Mouse (Mus musculus) lung, postnatal 0 days (tissue): Measurements from ENCODE around the gene Tnfrsf21. TPM values are rescaled to one million over a fixed set of nuclear protein-coding genes. Genes with fewer than 3 reads are reported as not detected.

Experiments used
- ATAC-seq: fragments of 200-750 bp; cut with Nextera tagmentation; 2 replicates; pipeline ENCODE4 v1.8.0; 2017; ENCODE audit warnings: moderate library complexity
- DNase-seq: peaks from one replicate; pipeline ENCODE4 v3.0.0-alpha.2; 2016; ENCODE audit warnings: low spot score
- H3K27ac ChIP-seq: fragments of 300-500 bp; sonication (generic); 2 replicates; pipeline ENCODE4 v1.5.1; 2014; ENCODE audit warnings: antibody characterized with exemption, mild to moderate bottlenecking, low read length, mixed read lengths
- H3K27me3 ChIP-seq: fragments of 300-500 bp; sonication (generic); replicated peaks from 2 replicates; pipeline ENCODE4 v1.6.1; 2014; ENCODE audit warnings: low read length, mixed read lengths; ENCODE audit not compliant: insufficient read depth
- H3K36me3 ChIP-seq: fragments of 300-500 bp; sonication (generic); 2 replicates; pipeline ENCODE4 v1.6.1; 2014; ENCODE audit warnings: low read length, mixed read lengths; ENCODE audit not compliant: insufficient read depth
- H3K4me1 ChIP-seq: fragments of 300-500 bp; sonication (generic); 2 replicates; pipeline ENCODE4 v1.6.1; 2014; ENCODE audit warnings: antibody characterized with exemption, low read depth, low read length, mixed read lengths; ENCODE audit not compliant: insufficient read depth
- H3K4me2 ChIP-seq: fragments of 300-500 bp; sonication (generic); replicated peaks from 2 replicates; pipeline ENCODE4 v1.6.1; 2014; ENCODE audit warnings: low read depth, mild to moderate bottlenecking, low read length, moderate library complexity, mixed read lengths
- H3K4me3 ChIP-seq: fragments of 300-500 bp; sonication (generic); 2 replicates; pipeline ENCODE4 v1.5.1; 2014; ENCODE audit warnings: low read depth, low read length
- H3K9ac ChIP-seq: fragments of 300-500 bp; sonication (generic); replicated peaks from 2 replicates; pipeline ENCODE4 v1.6.1; 2014; ENCODE audit warnings: low read depth, mild to moderate bottlenecking
- H3K9me3 ChIP-seq: fragments of 300-500 bp; sonication (generic); 2 replicates; pipeline ENCODE4 v1.6.1; 2016; ENCODE audit warnings: low read length, mixed read lengths
- CTCF ChIP-seq: IDR thresholded peaks from 2 replicates; pipeline ENCODE4 v1.5.1; 2016; ENCODE audit warnings: antibody characterized with exemption, mild to moderate bottlenecking
- EP300 ChIP-seq: IDR thresholded peaks from 2 replicates; pipeline ENCODE4 v1.6.1; 2016; ENCODE audit warnings: antibody characterized with exemption, mild to moderate bottlenecking, control low read depth
- WGBS: fragments of 180-500 bp; shearing (Covaris S2); extraction: QIAGEN DNeasy Blood & Tissue Kit; methylation state at CpG from one replicate; pipeline ENCODE4 v1.1.7; 2014; 5-methylcytosine and 5-hydroxymethylcytosine counted together
- polyA plus RNA-seq: library from polyadenylated mRNA; unstranded; fragments of >200 nt; fragmentation: Nextera tagmentation; extraction: Ambion mirVana; gene quantifications from 2 replicates; pipeline ENCODE4 v1.2.1, GENCODE M21; 2015

The Tnfrsf21 gene
- polyA plus RNA-seq, 1 experiment from 2014 or later: 40.2 TPM

DNA sequence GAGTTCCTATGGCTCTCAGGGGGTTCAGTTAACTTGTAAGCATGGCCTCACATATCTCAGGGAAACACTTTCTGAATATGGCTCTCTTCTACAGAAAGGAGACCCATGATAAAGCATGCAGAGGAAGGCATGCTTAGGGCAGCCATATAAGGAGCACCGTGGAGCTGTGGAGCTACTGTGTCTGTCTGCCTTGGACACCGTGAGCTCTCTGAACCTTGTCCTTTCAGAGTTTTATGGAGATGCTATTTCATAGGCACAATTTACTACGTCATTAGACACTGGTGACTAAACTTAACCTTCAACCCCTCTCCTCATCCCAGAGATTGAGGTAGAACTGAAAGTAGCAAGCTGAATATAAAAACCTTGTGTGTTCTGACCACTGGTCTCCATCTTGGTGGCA is 13.2 kb downstream of the Tnfrsf21 start:
- TF ChIP-seq EP300 (no peak), CTCF (no peak)
- Histone ChIP-seq H3K4me1 (no peaks in the 10 kb centered on the region; the same call in 1 of the 2 replicates), H3K27ac (no peak overlapping the region), H3K4me3 (no peak overlapping the region), H3K36me3 (no peaks in the 10 kb centered on the region), H3K9me3 (no peaks in the 10 kb centered on the region), H3K4me2 (no peak overlapping the region), H3K27me3 (no peaks in the 10 kb centered on the region), H3K9ac (no peak overlapping the region)
- DNase-seq (no peak), ATAC-seq (no peak)
- 91% methylated on average over 3 of the region's 3 CpGs for WGBS

DNA sequence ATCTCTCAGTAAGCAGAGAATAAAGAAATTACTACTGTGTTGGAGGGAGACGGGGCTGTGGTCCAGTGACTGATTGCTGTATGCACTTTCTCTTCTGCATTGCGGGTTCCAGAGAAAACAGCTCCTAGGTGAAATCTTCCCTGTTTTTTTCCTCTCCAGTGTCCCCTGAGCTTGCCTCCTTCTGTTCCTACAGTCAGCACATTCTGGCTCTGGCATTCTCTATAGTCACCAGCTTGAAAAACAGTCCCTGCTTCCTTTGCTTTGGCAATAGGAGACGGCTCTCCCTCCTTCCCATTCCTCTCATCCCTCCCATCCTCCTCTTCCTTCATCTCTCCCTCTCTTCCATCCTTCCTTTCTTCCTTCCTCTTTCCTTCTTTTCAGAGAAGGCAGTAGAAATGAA is 13.9 kb downstream of the Tnfrsf21 start:
- Histone ChIP-seq H3K36me3 (no peaks in the 10 kb centered on the region), H3K9me3 (no peaks in the 10 kb centered on the region), H3K27me3 (no peaks in the 10 kb centered on the region), H3K4me3 (no peak overlapping the region), H3K4me1 (no peaks in the 10 kb centered on the region), H3K9ac (no peak overlapping the region), H3K4me2 (no peak overlapping the region), H3K27ac (no peak overlapping the region)
- DNase-seq (no peak), ATAC-seq (no peak)
- 79% methylated on average over 3 of the region's 3 CpGs for WGBS
- TF ChIP-seq EP300: no peak
- TF ChIP-seq CTCF: no peak

DNA sequence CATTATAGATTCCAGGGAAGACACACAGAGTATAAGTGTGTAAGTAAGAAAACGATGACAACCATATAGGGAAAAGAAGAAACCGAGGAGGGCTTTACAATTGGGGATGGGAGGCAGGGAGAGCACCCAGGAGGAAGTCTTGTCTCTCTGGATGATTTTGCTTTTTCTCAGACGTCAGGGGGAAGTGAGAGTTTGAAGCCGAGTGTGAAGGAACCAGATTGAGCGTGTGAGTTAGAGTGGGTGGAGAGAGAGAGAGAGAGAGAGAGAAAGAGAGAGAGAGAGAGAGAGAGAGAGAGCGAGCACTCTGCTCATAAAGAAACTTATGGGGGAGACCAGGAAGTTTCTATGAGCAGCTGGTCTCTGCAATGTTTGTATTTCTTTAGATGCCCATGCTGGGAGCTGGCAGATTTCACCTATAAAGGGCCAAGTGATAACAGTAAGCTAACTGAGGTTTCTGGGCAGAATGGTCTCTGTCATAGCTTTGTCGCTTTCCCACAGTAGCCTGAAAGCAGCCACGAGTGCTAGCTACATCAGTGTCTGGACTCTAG is 16.2 kb downstream of the Tnfrsf21 start:
- WGBS: 55% methylated on average over 8 of the region's 8 CpGs
- no peak for ATAC-seq
- 0 out of 2 replicates have a peak, but pooled peaks cover 3% of the 10 kb centered on the region for H3K4me1 ChIP-seq
- H3K9ac ChIP-seq: no peak overlapping the region
- TF ChIP-seq CTCF (no peak), EP300 (no peak)
- H3K36me3 ChIP-seq: no peaks in the 10 kb centered on the region
- no peak overlapping the region for H3K4me2 ChIP-seq
- H3K4me3 ChIP-seq: no peak overlapping the region
- no peaks in the 10 kb centered on the region for H3K9me3 ChIP-seq
- H3K27ac ChIP-seq: no peak overlapping the region
- H3K27me3 ChIP-seq: no peaks in the 10 kb centered on the region
- peak; percentile 44 for DNase-seq

GRCm38 (mm10) chr17:43035386-43035785 is 19.0 kb downstream of the Tnfrsf21 start:
- TF ChIP-seq EP300: no peak
- TF ChIP-seq CTCF: no peak
- no peaks in the 10 kb centered on the region for H3K36me3 ChIP-seq
- no peak overlapping the region; the same call in 1 of the 2 replicates for H3K27ac ChIP-seq
- ATAC-seq: no peak
- H3K4me1 ChIP-seq: 0 out of 2 replicates have a peak, but pooled peaks cover 3% of the 10 kb centered on the region
- no peak overlapping the region for H3K9ac ChIP-seq
- H3K9me3 ChIP-seq: no peaks in the 10 kb centered on the region
- no peak overlapping the region for H3K4me3 ChIP-seq
- H3K27me3 ChIP-seq: no peaks in the 10 kb centered on the region
- no peak overlapping the region for H3K4me2 ChIP-seq
- WGBS: 65% methylated on average over 2 of the region's 2 CpGs
- no peak for DNase-seq

- ATAC-seq (peak; percentile 38; the same call in 1 of the 2 replicates), DNase-seq (peak; percentile 49)
- Histone ChIP-seq H3K27ac (no peak overlapping the region), H3K4me2 (no peak overlapping the region), H3K27me3 (no peaks in the 10 kb centered on the region), H3K36me3 (no peaks in the 10 kb centered on the region), H3K9ac (no peak overlapping the region), H3K4me3 (no peak overlapping the region), H3K9me3 (no peaks in the 10 kb centered on the region), H3K4me1 (0 out of 2 replicates have a peak, but pooled peaks cover 3% of the 10 kb centered on the region)
- no peak for TF ChIP-seq CTCF
- TF ChIP-seq EP300: no peak
- WGBS: 82% methylated on average over 10 of the region's 10 CpGs
Observed at GRCm38 (mm10) chr17:43036058-43036757, 19.9 kb downstream of the Tnfrsf21 start.

DNA sequence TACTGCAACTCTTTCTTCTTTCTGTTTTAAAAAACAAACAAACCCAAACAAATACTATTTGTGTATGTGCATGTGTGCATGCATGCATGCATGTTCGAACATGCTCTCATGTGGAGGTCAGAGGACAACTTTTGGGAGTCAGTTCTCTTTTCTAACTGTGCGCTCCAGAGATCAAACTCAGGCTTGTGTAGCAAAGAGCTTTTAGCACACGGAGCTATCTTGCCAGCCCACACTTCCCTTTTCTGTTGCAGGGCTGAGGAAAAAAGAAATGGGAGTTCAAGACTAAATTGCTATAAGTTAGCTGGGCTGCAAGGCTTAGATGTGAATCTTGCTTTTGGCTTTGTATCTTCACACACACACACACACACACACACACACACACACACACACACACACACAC is 24.2 kb downstream of the Tnfrsf21 start:
- 0 out of 2 replicates have a peak, but pooled peaks cover 3% of the 10 kb centered on the region for H3K4me1 ChIP-seq
- H3K27ac ChIP-seq: no peak overlapping the region
- no peaks in the 10 kb centered on the region for H3K9me3 ChIP-seq
- H3K4me3 ChIP-seq: no peak overlapping the region
- no peak overlapping the region for H3K9ac ChIP-seq
- ATAC-seq (no peak), DNase-seq (no peak)
- WGBS: 73% methylated on average over 3 of the region's 3 CpGs
- H3K4me2 ChIP-seq: no peak overlapping the region
- no peaks in the 10 kb centered on the region for H3K27me3 ChIP-seq
- H3K36me3 ChIP-seq: no peaks in the 10 kb centered on the region
- no peak for TF ChIP-seq CTCF
- TF ChIP-seq EP300: no peak
